Mouse (Mus musculus): ENCODE results near the gene Gm12569.

GRCm38 (mm10) chr11:51207758-51208157 lies 12.5 kb upstream of the Gm12569 start:
- no peak for TF ChIP-seq CTCF (IDR thresholded peaks at IDR 0.05; ENCODE audit: control insufficient read depth, insufficient read depth, low read length)
- TF ChIP-seq POLR2A (IDR thresholded peaks at IDR 0.05; ENCODE audit: borderline replicate concordance, control insufficient read depth, low read depth, low read length): no peak

Data from bone marrow, adult 2 months (tissue).